Mouse (Mus musculus) layer of hippocampus, adult 9-10 months (tissue): ENCODE measurements around the gene Atp5k.
A peak's percentile ranks its signal among the peaks of the same experiment; 100 is the strongest.

Source experiments
- DNase-seq: peaks from one replicate; pipeline ENCODE4 v3.0.0; 2022; ENCODE audit warnings: low spot score

Gene Atp5k

GRCm38 (mm10) chr5:108433804-108434587 lies at the start of gene Atp5k:
Atp5k (minus strand) TSS chr5:108434448.
- DNase-seq, result peak; percentile 83

- no peak for DNase-seq
Measured at GRCm38 (mm10) chr5:108483006-108483405, 48.8 kb upstream of the Atp5k start.

- no peak for DNase-seq
Measured at GRCm38 (mm10) chr5:108475977-108476376, 41.7 kb upstream of the Atp5k start.

GRCm38 (mm10) chr5:108473737-108474136 lies 39.5 kb upstream of the Atp5k start:
- DNase-seq, result no peak

GRCm38 (mm10) chr5:108469617-108470016 lies 35.4 kb upstream of the Atp5k start:
- DNase-seq, result no peak

GRCm38 (mm10) chr5:108466647-108467046 lies 32.4 kb upstream of the Atp5k start:
- DNase-seq, result no peak

- no peak for DNase-seq
Measured at GRCm38 (mm10) chr5:108465131-108465891, 31.1 kb upstream of the Atp5k start.

GRCm38 (mm10) chr5:108462446-108462845 lies 28.2 kb upstream of the Atp5k start:
- no peak for DNase-seq

GRCm38 (mm10) chr5:108461082-108462065 lies 27.1 kb upstream of the Atp5k start, which contains the start of gene Pcgf3:
Pcgf3 (plus strand) TSS chr5:108461232.
- DNase-seq, result peak; percentile 88

- DNase-seq, result no peak
Measured at GRCm38 (mm10) chr5:108460461-108460860, 26.2 kb upstream of the Atp5k start.

GRCm38 (mm10) chr5:108458706-108459105 lies 24.5 kb upstream of the Atp5k start:
- DNase-seq, result no peak

GRCm38 (mm10) chr5:108454094-108454493 lies 19.8 kb upstream of the Atp5k start:
- no peak for DNase-seq

GRCm38 (mm10) chr5:108452422-108452821 lies 18.2 kb upstream of the Atp5k start:
- no peak for DNase-seq

- no peak for DNase-seq
Measured at GRCm38 (mm10) chr5:108451611-108452010, 17.4 kb upstream of the Atp5k start.

- DNase-seq, result no peak
Measured at GRCm38 (mm10) chr5:108450837-108451540, 16.7 kb upstream of the Atp5k start.

GRCm38 (mm10) chr5:108448785-108449668 lies 14.8 kb upstream of the Atp5k start, which contains the start of gene Mfsd7a:
Mfsd7a (minus strand) TSS chr5:108448891.
- no peak for DNase-seq

GRCm38 (mm10) chr5:108447857-108448256 lies 13.6 kb upstream of the Atp5k start:
- DNase-seq, result no peak

- no peak for DNase-seq
Measured at GRCm38 (mm10) chr5:108446973-108447372, 12.7 kb upstream of the Atp5k start.

GRCm38 (mm10) chr5:108436101-108436500 lies 1.9 kb upstream of the Atp5k start:
- DNase-seq, result no peak

- DNase-seq, result no peak
Measured at GRCm38 (mm10) chr5:108431196-108431595, 3.1 kb downstream of the Atp5k start.
